ENCODE assay signal across 10 mouse cellular contexts in genomic region chr8:126614740-126615132, GRCm38 (mm10). TPM values are rescaled to one million over a fixed set of nuclear protein-coding genes. Genes with fewer than 3 reads are reported as not detected.
DNase-seq lines count a peak whose midpoint lies in the region; ATAC-seq lines count a peak whose summit lies in the region.
"Had no signal": no experiment of that assay in that cellular context is flagged by ENCODE, and none has a peak within 500 bp of the region (broad histone marks: within the 10 kb centered on the region; RNA-seq: fewer than 3 reads in every experiment).

No protein-coding gene starts in this region.

- H3K4me2 ChIP-seq in heart, embryonic 16.5 days (ENCODE audit: low read depth, low read length) = no peak overlapping the region
- H3K4me2 ChIP-seq in embryonic facial prominence, embryonic 15.5 days (replicated peaks) = no peak overlapping the region
- H3K4me2 ChIP-seq in limb, embryonic 15.5 days = no peak overlapping the region

- H3K36me3 ChIP-seq in heart, embryonic 16.5 days (ENCODE audit: control insufficient read depth, insufficient read depth) = no peaks in the 10 kb centered on the region
- H3K36me3 ChIP-seq in embryonic facial prominence, embryonic 15.5 days = no peaks in the 10 kb centered on the region
- H3K36me3 ChIP-seq in limb, embryonic 15.5 days = no peaks in the 10 kb centered on the region

- peak overlapping the region; percentile 19; the same call in 1 of the 2 replicates for H3K27ac ChIP-seq in heart, embryonic 16.5 days (ENCODE audit: low read length)
- H3K27ac ChIP-seq in embryonic facial prominence, embryonic 15.5 days (replicated peaks) = peak overlapping the region; percentile 65
- H3K27ac ChIP-seq in limb, embryonic 15.5 days = peak overlapping the region; percentile 61; the same call in 1 of the 2 replicates
- H3K27ac ChIP-seq: macrophage had no signal

- H3K9me3 ChIP-seq in heart, embryonic 16.5 days (replicated peaks; ENCODE audit: control insufficient read depth, low read length) = no peaks in the 10 kb centered on the region
- no peaks in the 10 kb centered on the region for H3K9me3 ChIP-seq in embryonic facial prominence, embryonic 15.5 days (replicated peaks)
- H3K9me3 ChIP-seq in limb, embryonic 15.5 days = no peaks in the 10 kb centered on the region

- 52% methylated on average over 5 of the region's 5 CpGs for WGBS in heart, embryonic 16.5 days
- WGBS in embryonic facial prominence, embryonic 15.5 days = 79% methylated on average over 5 of the region's 5 CpGs
- 69% methylated on average over 5 of the region's 5 CpGs for WGBS in limb, embryonic 15.5 days

- peaks cover 20% of the 10 kb centered on the region for H3K4me1 ChIP-seq in heart, embryonic 16.5 days (ENCODE audit: control insufficient read depth, insufficient read depth, low read length)
- H3K4me1 ChIP-seq in embryonic facial prominence, embryonic 15.5 days = peaks cover 45% of the 10 kb centered on the region
- H3K4me1 ChIP-seq in limb, embryonic 15.5 days = peaks cover 36% of the 10 kb centered on the region

- DNase-seq in heart, adult 11 months = no peak
- DNase-seq in 3T3-L1 (ENCODE audit: low read depth, low spot score) = peak; percentile 42
- DNase-seq in urinary bladder, postnatal 4 days (ENCODE audit: low spot score in 2 of 2) = no peak
- DNase-seq in ovary, postnatal 10 days (ENCODE audit: low spot score) = no peak
- DNase-seq: retina, postnatal 1 day had no signal

- H3K4me3 ChIP-seq in heart, embryonic 16.5 days (ENCODE audit: low read length) = no peak overlapping the region
- H3K4me3 ChIP-seq in embryonic facial prominence, embryonic 15.5 days (replicated peaks) = no peak overlapping the region
- H3K4me3 ChIP-seq in limb, embryonic 15.5 days = no peak overlapping the region

- H3K9ac ChIP-seq in heart, embryonic 16.5 days (ENCODE audit: low read length) = no peak overlapping the region
- H3K9ac ChIP-seq in embryonic facial prominence, embryonic 15.5 days = no peak overlapping the region
- H3K9ac ChIP-seq in limb, embryonic 15.5 days = no peak overlapping the region

- H3K27me3 ChIP-seq in heart, embryonic 16.5 days (ENCODE audit: control insufficient read depth, insufficient read depth, low read length) = no peaks in the 10 kb centered on the region
- H3K27me3 ChIP-seq in embryonic facial prominence, embryonic 15.5 days = no peaks in the 10 kb centered on the region
- no peaks in the 10 kb centered on the region for H3K27me3 ChIP-seq in limb, embryonic 15.5 days

- ATAC-seq in heart, embryonic 16.5 days (replicated peaks; ENCODE audit: extremely low read depth, insufficient read depth, low FRiP score) = no peak
- ATAC-seq in embryonic facial prominence, embryonic 15.5 days (ENCODE audit: insufficient number of reproducible peaks, low FRiP score, low TSS enrichment, low read depth) = no peak
- no peak for ATAC-seq in limb, embryonic 15.5 days (ENCODE audit: insufficient number of reproducible peaks, low FRiP score, low TSS enrichment, low read depth)
- ATAC-seq in activated CD4-positive, CD25-positive, alpha-beta regulatory T cell, adult 4 months = no peak

RNA-seq across cellular contexts. Expression of gene Irf2bp2, which starts 20.9 kb away (rescaled TPM):
- polyA plus RNA-seq in heart, embryonic 16.5 days (2015; fragmentation: Nextera tagmentation; extraction: Ambion mirVana) = 9.1 and 9.8 TPM in 2 replicates
- 12.5 and 14.7 TPM in 2 replicates for polyA plus RNA-seq in embryonic facial prominence, embryonic 15.5 days (2015; fragmentation: Nextera tagmentation; extraction: Ambion mirVana)
- polyA plus RNA-seq in limb, embryonic 15.5 days (2015; fragmentation: Nextera tagmentation; extraction: Ambion mirVana) = 11.0 and 12.8 TPM in 2 replicates
- polyA plus RNA-seq in activated CD4-positive, CD25-positive, alpha-beta regulatory T cell, adult 4 months (2017; shearing (Covaris generic)) = 10 to 100 TPM; 17.8 to 22.2 TPM
